Mouse (Mus musculus) induced T-regulatory cell, adult 2 months (primary cell): ENCODE data around the gene Fancm.
"Not testable (repeated sequence)": the region's sequence is repeated elsewhere in the genome, so short reads cannot be mapped to it uniquely, and the experiment has no call there.

Experiments
- DNase-seq: peaks from one replicate; pipeline ENCODE4 v3.0.0-alpha.2; 2012; ENCODE audit warnings: low read depth

The Fancm gene

GRCm38 (mm10) chr12:65075085-65075732, at the start of gene Fancm:
TSS of gene Fancm (plus strand) at chr12:65075603.
- DNase-seq, result peak; percentile 99

- DNase-seq, result no peak
Observed at GRCm38 (mm10) chr12:65035839-65036189, 39.6 kb upstream of the Fancm start.

GRCm38 (mm10) chr12:65036190-65036870, 39.1 kb upstream of the Fancm start, which contains the start of gene Prpf39:
TSS of gene Prpf39 (plus strand) at chr12:65036333.
- peak; percentile 94 for DNase-seq

- DNase-seq, result no peak
Observed at GRCm38 (mm10) chr12:65036892-65037545, 38.4 kb upstream of the Fancm start.

GRCm38 (mm10) chr12:65037546-65037937, 37.9 kb upstream of the Fancm start:
- DNase-seq, result peak; percentile 47

- peak; percentile 52 for DNase-seq
Observed at GRCm38 (mm10) chr12:65048799-65049198, 26.6 kb upstream of the Fancm start.

- no peak for DNase-seq
Observed at GRCm38 (mm10) chr12:65058203-65058602, 17.2 kb upstream of the Fancm start.

GRCm38 (mm10) chr12:65061082-65061481, 14.3 kb upstream of the Fancm start:
- no peak for DNase-seq

- peak; percentile 82 for DNase-seq
Observed at GRCm38 (mm10) chr12:65065241-65065640, 10.2 kb upstream of the Fancm start.

GRCm38 (mm10) chr12:65066234-65066633, 9.2 kb upstream of the Fancm start:
- DNase-seq, result peak; percentile 21

GRCm38 (mm10) chr12:65068409-65068808, 7.0 kb upstream of the Fancm start:
- no peak for DNase-seq

- DNase-seq, result peak; percentile 55
Observed at GRCm38 (mm10) chr12:65072911-65073610, 2.3 kb upstream of the Fancm start.

GRCm38 (mm10) chr12:65073611-65074178, 1.7 kb upstream of the Fancm start, which contains the start of gene Fkbp3:
TSS of gene Fkbp3 (minus strand) at chr12:65074007.
- DNase-seq, result peak; percentile 99

GRCm38 (mm10) chr12:65074651-65075050, 752 bp upstream of the Fancm start:
- DNase-seq, result no peak

GRCm38 (mm10) chr12:65075733-65076310, 419 bp downstream of the Fancm start:
- no peak for DNase-seq

- no peak for DNase-seq
Observed at GRCm38 (mm10) chr12:65076906-65077305, 1.5 kb downstream of the Fancm start.

- no peak for DNase-seq
Observed at GRCm38 (mm10) chr12:65108746-65109145, 33.3 kb downstream of the Fancm start.

- no peak for DNase-seq
Observed at GRCm38 (mm10) chr12:65111503-65111902, 36.1 kb downstream of the Fancm start.

- no peak for DNase-seq
Observed at GRCm38 (mm10) chr12:65112811-65113210, 37.4 kb downstream of the Fancm start.

- DNase-seq, result no peak
Observed at GRCm38 (mm10) chr12:65113925-65114324, 38.5 kb downstream of the Fancm start.

- not testable (repeated sequence) for DNase-seq
Observed at GRCm38 (mm10) chr12:65114978-65115377, 39.6 kb downstream of the Fancm start.

GRCm38 (mm10) chr12:65118968-65119367, 43.6 kb downstream of the Fancm start:
- DNase-seq, result no peak
